Mouse (Mus musculus) embryonic fibroblast, embryonic 13.5 days (primary cell): ENCODE data around the gene Sec14l1.

ENCODE experiments used
- CTCF ChIP-seq: IDR thresholded peaks from 2 replicates; pipeline ENCODE4 v1.5.1; 2011; ENCODE audit warnings: mild to moderate bottlenecking, control low read depth, low read length, moderate library complexity, borderline replicate concordance; ENCODE audit not compliant: insufficient read depth
- POLR2A ChIP-seq: IDR thresholded peaks from 2 replicates; pipeline ENCODE4 v1.6.1; 2011; ENCODE audit warnings: low read depth, mild to moderate bottlenecking, control low read depth, low read length, moderate library complexity

- TF ChIP-seq POLR2A (no peak), CTCF (no peak)
Observed at GRCm38 (mm10) chr11:117136880-117137279, 21.9 kb downstream of the Sec14l1 start.
